Mouse (Mus musculus) lung, postnatal 36 days (tissue): ENCODE measurements at regions not wholly inside any gene's neighbourhood (a gene's known extent, or its start where the extent isn't known, plus 50 kb on each side); places are given as distances from the start of the nearest gene placed in this dataset.

ENCODE experiments used
- DNase-seq: peaks from one replicate; pipeline ENCODE4 v3.0.0; 2022; ENCODE audit warnings: mixed read lengths

DNA sequence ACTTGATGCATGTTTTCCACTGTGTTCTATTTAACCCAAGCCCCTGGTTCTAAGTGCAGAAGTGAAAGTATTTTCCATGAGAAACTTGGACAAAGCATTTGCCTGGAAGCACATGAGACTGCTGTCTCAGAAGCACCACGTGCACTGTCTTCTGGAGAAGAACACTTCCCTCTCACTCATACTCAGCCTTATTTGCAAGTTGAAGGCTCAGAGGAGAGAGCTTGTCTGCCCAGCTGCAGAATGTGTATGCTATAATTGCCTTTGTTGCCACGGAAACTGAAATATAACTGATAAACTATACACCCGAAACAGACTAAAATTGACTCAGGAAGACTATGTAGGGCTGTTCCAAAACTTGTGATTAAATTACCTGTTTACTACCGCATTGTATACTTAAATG is 3230.3 kb downstream of the 9330182O14Rik start:
- no peak for DNase-seq

- DNase-seq: no peak
These were observed 3238.9 kb downstream of the 9330182O14Rik start for GRCm38 (mm10) chr15:43373072-43373471.

DNA sequence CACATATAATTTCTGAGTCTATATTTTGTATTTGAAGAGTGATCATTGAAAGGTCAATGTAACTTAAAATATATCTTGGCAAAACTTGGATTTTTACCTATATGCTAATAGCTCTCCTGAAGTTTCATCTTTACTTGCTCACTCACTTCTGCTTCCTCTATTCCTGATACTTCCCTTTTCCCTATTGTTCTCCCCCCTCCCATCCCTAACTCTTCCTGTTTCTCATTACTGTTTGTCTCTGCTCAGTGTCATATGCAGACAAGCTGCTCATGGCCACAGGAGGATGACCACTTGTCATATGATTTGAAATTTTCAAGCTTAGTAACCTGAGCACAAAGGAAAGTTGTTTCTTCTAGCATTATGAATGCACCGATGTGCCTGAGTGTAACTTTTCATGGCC is 3248.2 kb downstream of the 9330182O14Rik start:
- peak; percentile 2 for DNase-seq

DNA sequence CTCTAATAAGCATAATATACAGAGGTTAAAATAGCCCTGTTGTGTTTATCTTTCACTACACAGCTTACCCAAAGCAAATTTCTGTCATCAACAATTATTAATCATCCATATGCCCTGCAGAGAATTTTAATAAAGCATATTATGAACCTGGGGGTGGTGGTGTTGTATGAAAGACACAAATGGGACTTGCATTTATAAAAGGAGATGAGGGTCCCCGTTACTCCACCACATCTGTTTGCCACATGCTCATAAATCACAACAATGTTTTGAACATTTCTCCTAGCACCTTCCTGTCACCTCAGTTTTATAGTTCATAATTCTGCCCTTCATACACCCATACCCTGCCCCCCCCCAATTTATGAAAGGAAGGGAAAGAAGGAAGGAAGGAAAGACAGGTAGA is 3265.7 kb downstream of the 9330182O14Rik start:
- DNase-seq: no peak

DNA sequence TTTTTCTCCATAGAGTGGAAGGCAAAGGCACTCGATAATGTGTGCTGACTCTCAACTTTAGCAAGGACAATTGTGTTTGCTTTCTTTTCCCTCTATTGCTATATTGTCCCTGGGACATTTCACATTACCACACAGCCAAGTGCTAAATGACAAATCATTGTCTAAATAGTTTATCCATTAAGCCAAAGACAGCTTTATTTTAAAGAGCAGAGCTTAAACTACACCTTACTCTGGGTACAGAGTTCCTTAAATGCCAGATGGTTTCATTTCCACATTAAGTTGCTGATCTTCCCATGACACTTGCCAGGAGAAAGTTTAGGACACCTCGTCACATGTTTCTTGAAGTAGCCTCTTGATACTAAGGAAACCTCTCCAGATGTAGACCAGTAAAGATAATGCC is 3269.4 kb downstream of the 9330182O14Rik start:
- no peak for DNase-seq
